Mouse (Mus musculus) heart, postnatal 25 days (tissue): ENCODE data around the gene Taf3. TPM values are rescaled to one million over a fixed set of nuclear protein-coding genes. Genes with fewer than 3 reads are reported as not detected.

Experiments
- DNase-seq: peaks from one replicate; pipeline ENCODE4 v3.0.0; 2022; ENCODE audit warnings: low spot score
- intact Hi-C: fragments of 180-260 bp; cut with DNase I; formaldehyde crosslinking; loops from one replicate; pipeline ENCODE4 v1.15.1; 2025
- total RNA-seq, 2 experiments: library from RNA; stranded (reverse); gene quantifications; 2 replicates each; pipeline ENCODE4 v1.2.3; 2021

The Taf3 gene
- total RNA-seq, 2 experiments from 2014 or later, result 7.9 to 9.4 TPM

- no peak for DNase-seq
- intact Hi-C loops, result no loop called here
Measured at GRCm38 (mm10) chr2:9966634-9967033, 81.8 kb downstream of the Taf3 start.

- no peak for DNase-seq
- intact Hi-C loops, result no loop called here
Measured at GRCm38 (mm10) chr2:9965608-9966007, 82.8 kb downstream of the Taf3 start.

GRCm38 (mm10) chr2:9962871-9963270 is 85.5 kb downstream of the Taf3 start:
- DNase-seq, result no peak
- intact Hi-C loops, result loop anchor here (5.0 kb wide), 1 partner anchor 44 kb away; no protein-coding TSS in a partner anchor

GRCm38 (mm10) chr2:9961708-9962107 is 86.7 kb downstream of the Taf3 start:
- no peak for DNase-seq
- intact Hi-C loops, result loop anchor here (5.0 kb wide), 1 partner anchor 46 kb away; no protein-coding TSS in a partner anchor

- DNase-seq, result no peak
- intact Hi-C loops, result no loop called here
Measured at GRCm38 (mm10) chr2:9958011-9958410, 90.4 kb downstream of the Taf3 start.

GRCm38 (mm10) chr2:9956546-9956945 is 91.8 kb downstream of the Taf3 start:
- no peak for DNase-seq
- intact Hi-C loops, result no loop called here

GRCm38 (mm10) chr2:9955576-9956535 is 92.5 kb downstream of the Taf3 start:
- intact Hi-C loops, result no loop called here
- DNase-seq, result no peak

GRCm38 (mm10) chr2:9946739-9947138 is 101.7 kb downstream of the Taf3 start:
- intact Hi-C loops, result no loop called here

GRCm38 (mm10) chr2:9945611-9946010 is 102.8 kb downstream of the Taf3 start:
- intact Hi-C loops, result no loop called here
- DNase-seq, result no peak

More at GRCm38 (mm10) chr2:9946739-9947138, 101.7 kb downstream of the Taf3 start:
- DNase-seq, result no peak

GRCm38 (mm10) chr2:9943011-9943410 is 105.4 kb downstream of the Taf3 start:
- no peak for DNase-seq
- intact Hi-C loops, result loop anchor here (5.0 kb wide), 1 partner anchor 69 kb away; no protein-coding TSS in a partner anchor

- DNase-seq, result no peak
- intact Hi-C loops, result no loop called here
Measured at GRCm38 (mm10) chr2:9939250-9939649, 109.1 kb downstream of the Taf3 start.

GRCm38 (mm10) chr2:9935965-9936364 is 112.4 kb downstream of the Taf3 start:
- intact Hi-C loops, result no loop called here
- no peak for DNase-seq

GRCm38 (mm10) chr2:9926905-9927283 is 121.5 kb downstream of the Taf3 start:
- DNase-seq, result no peak
- intact Hi-C loops, result no loop called here

GRCm38 (mm10) chr2:9926194-9926904 is 122.0 kb downstream of the Taf3 start:
- DNase-seq, result no peak

GRCm38 (mm10) chr2:9918691-9919471 is 129.5 kb downstream of the Taf3 start:
- no peak for DNase-seq
- intact Hi-C loops, result no loop called here

More at GRCm38 (mm10) chr2:9926194-9926904, 122.0 kb downstream of the Taf3 start:
- intact Hi-C loops, result no loop called here

GRCm38 (mm10) chr2:9917602-9918001 is 130.8 kb downstream of the Taf3 start:
- intact Hi-C loops, result no loop called here
- DNase-seq, result no peak

GRCm38 (mm10) chr2:9905995-9906394 is 142.4 kb downstream of the Taf3 start:
- DNase-seq, result no peak
- intact Hi-C loops, result no loop called here

- intact Hi-C loops, result no loop called here
- no peak for DNase-seq
Measured at GRCm38 (mm10) chr2:9903854-9904560, 144.4 kb downstream of the Taf3 start.

- intact Hi-C loops, result no loop called here
- DNase-seq, result no peak
Measured at GRCm38 (mm10) chr2:9897846-9898245, 150.6 kb downstream of the Taf3 start.
